Mouse (Mus musculus) MEL (cell line): Measurements from ENCODE around the gene Map7d1. TPM values are rescaled to one million over a fixed set of nuclear protein-coding genes. Genes with fewer than 3 reads are reported as not detected.
A peak's percentile ranks its signal among the peaks of the same experiment; 100 is the strongest.

ENCODE experiments used
- DNase-seq: peaks from one replicate; pipeline ENCODE4 v3.0.0; 2011; ENCODE audit warnings: low read depth, low spot score
- H3K27ac ChIP-seq: 2 replicates; pipeline ENCODE4 v1.5.1; 2012; ENCODE audit warnings: low read depth, mild to moderate bottlenecking, control low read depth, low read length, moderate library complexity; ENCODE audit not compliant: control insufficient read depth
- H3K27me3 ChIP-seq, 2 experiments: fragments of 150-350 bp in 1 of 2; sonication (generic) in 1 of 2; 2 replicates each; pipeline ENCODE4 v1.6.1; 2012; ENCODE audit warnings: low read length in 2 of 2, mild to moderate bottlenecking in 2 of 2, improper control_type of control experiment in 1 of 2, moderate library complexity in 1 of 2; ENCODE audit not compliant: insufficient read depth in 2 of 2, control insufficient read depth in 1 of 2
- H3K36me3 ChIP-seq, 2 experiments: 2 replicates each; pipeline ENCODE4 v1.6.1; 2012 to 2014; ENCODE audit warnings: low read length in 2 of 2, improper control_type of control experiment in 1 of 2, inconsistent platforms in 1 of 2, mild to moderate bottlenecking in 1 of 2; ENCODE audit not compliant: insufficient read depth in 2 of 2, control insufficient read depth in 1 of 2
- H3K4me1 ChIP-seq, 2 experiments: fragments of 150-350 bp in 1 of 2; sonication (generic) in 1 of 2; 2 replicates each; pipeline ENCODE4 v1.6.1; 2012; ENCODE audit warnings: low read length in 2 of 2, improper control_type of control experiment in 1 of 2, mild to moderate bottlenecking in 1 of 2; ENCODE audit not compliant: insufficient read depth in 2 of 2, control insufficient read depth in 1 of 2
- H3K4me3 ChIP-seq, 2 experiments: fragments of 150-350 bp in 1 of 2; sonication (generic) in 1 of 2; 2 replicates each; pipeline ENCODE4 v1.5.1; 2012; ENCODE audit warnings: low read depth in 2 of 2, low read length in 2 of 2, mild to moderate bottlenecking in 2 of 2, moderate library complexity in 2 of 2, control low read depth in 1 of 2, improper control_type of control experiment in 1 of 2; ENCODE audit not compliant: control insufficient read depth in 1 of 2, insufficient read depth in 1 of 2
- H3K79me2 ChIP-seq: 2 replicates; pipeline ENCODE4 v1.6.1; 2012; ENCODE audit warnings: mild to moderate bottlenecking, low read length, moderate library complexity; ENCODE audit not compliant: control insufficient read depth, poor library complexity, insufficient read depth
- H3K9ac ChIP-seq: 2 replicates; pipeline ENCODE4 v1.6.1; 2012; ENCODE audit warnings: low read depth, mild to moderate bottlenecking, control low read depth, low read length, moderate library complexity; ENCODE audit not compliant: control insufficient read depth, poor library complexity, severe bottlenecking
- H3K9me3 ChIP-seq: fragments of 150-350 bp; sonication (generic); replicated peaks from 2 replicates; pipeline ENCODE4 v1.6.1; 2012; ENCODE audit warnings: mild to moderate bottlenecking, low read length, improper control_type of control experiment, moderate library complexity; ENCODE audit not compliant: insufficient read depth
- CHD2 ChIP-seq: IDR thresholded peaks from 2 replicates; pipeline ENCODE4 v1.6.1; 2011; ENCODE audit warnings: low read length, improper control_type of control experiment
- E2F4 ChIP-seq: IDR thresholded peaks from 2 replicates; pipeline ENCODE4 v1.6.1; 2011; ENCODE audit warnings: low read depth, low read length, improper control_type of control experiment, borderline replicate concordance
- ELF1 ChIP-seq: IDR thresholded peaks from 2 replicates; pipeline ENCODE4 v1.6.1; 2014; ENCODE audit warnings: low read depth, mild to moderate bottlenecking, inconsistent platforms, low read length, improper control_type of control experiment, moderate library complexity
- EP300 ChIP-seq, 2 experiments: IDR thresholded peaks; 2 replicates each; pipeline ENCODE4 v1.6.1; 2011; ENCODE audit warnings: improper control_type of control experiment in 2 of 2, low read length in 2 of 2, low read depth in 1 of 2, mild to moderate bottlenecking in 1 of 2
- GABPA ChIP-seq: IDR thresholded peaks from 2 replicates; pipeline ENCODE4 v1.6.1; 2012; ENCODE audit warnings: low read depth, mild to moderate bottlenecking, inconsistent platforms, low read length, improper control_type of control experiment, moderate library complexity
- JUND ChIP-seq: IDR thresholded peaks from 2 replicates; pipeline ENCODE4 v1.6.1; 2011; ENCODE audit warnings: low read depth, mild to moderate bottlenecking, improper control_type of control experiment, low read length
- MAFK ChIP-seq: IDR thresholded peaks from 2 replicates; pipeline ENCODE4 v1.6.1; 2011; ENCODE audit warnings: low read depth, mild to moderate bottlenecking, low read length, improper control_type of control experiment, borderline replicate concordance
- MAX ChIP-seq: IDR thresholded peaks from 2 replicates; pipeline ENCODE4 v1.6.1; 2011; ENCODE audit warnings: low read length, improper control_type of control experiment
- MAZ ChIP-seq: IDR thresholded peaks from 2 replicates; pipeline ENCODE4 v1.6.1; 2012; ENCODE audit warnings: low read depth, mild to moderate bottlenecking, inconsistent platforms, low read length, improper control_type of control experiment
- MEF2A ChIP-seq: IDR thresholded peaks from 2 replicates; pipeline ENCODE4 v1.6.1; 2014; ENCODE audit warnings: low read depth, mild to moderate bottlenecking, inconsistent platforms, low read length, improper control_type of control experiment; ENCODE audit not compliant: poor library complexity, insufficient replicate concordance, severe bottlenecking; ENCODE audit errors: extremely low read depth
- MXI1 ChIP-seq: IDR thresholded peaks from 2 replicates; pipeline ENCODE4 v1.6.1; 2011; ENCODE audit warnings: mild to moderate bottlenecking, low read depth, low read length, improper control_type of control experiment
- MYB ChIP-seq: IDR thresholded peaks from 2 replicates; pipeline ENCODE4 v1.6.1; 2011; ENCODE audit warnings: mild to moderate bottlenecking, low read depth, low read length, improper control_type of control experiment
- MYC ChIP-seq: IDR thresholded peaks from 2 replicates; pipeline ENCODE4 v1.6.1; 2011; ENCODE audit warnings: low read depth, mild to moderate bottlenecking, low read length, improper control_type of control experiment, moderate library complexity
- NRF1 ChIP-seq: IDR thresholded peaks from 2 replicates; pipeline ENCODE4 v1.6.1; 2014; ENCODE audit warnings: low read depth, mild to moderate bottlenecking, inconsistent platforms, low read length, improper control_type of control experiment, moderate library complexity; ENCODE audit not compliant: poor library complexity, insufficient read depth, severe bottlenecking
- POLR2AphosphoS2 ChIP-seq: IDR thresholded peaks from 2 replicates; pipeline ENCODE4 v1.6.1; 2011; ENCODE audit warnings: low read length, improper control_type of control experiment
- POLR2AphosphoS5 ChIP-seq: IDR thresholded peaks from 2 replicates; pipeline ENCODE4 v1.6.1; 2012; ENCODE audit warnings: low read depth, borderline replicate concordance, mild to moderate bottlenecking, inconsistent platforms, low read length, moderate library complexity, mixed read lengths
- RAD21 ChIP-seq: IDR thresholded peaks from 2 replicates; pipeline ENCODE4 v1.6.1; 2011; ENCODE audit warnings: mild to moderate bottlenecking, low read depth, low read length, improper control_type of control experiment
- SIN3A ChIP-seq: IDR thresholded peaks from 2 replicates; pipeline ENCODE4 v1.6.1; 2012; ENCODE audit warnings: low read length, improper control_type of control experiment, inconsistent platforms
- SMC3 ChIP-seq: IDR thresholded peaks from 2 replicates; pipeline ENCODE4 v1.6.1; 2011; ENCODE audit warnings: low read depth, low read length, improper control_type of control experiment
- TAL1 ChIP-seq: IDR thresholded peaks from 2 replicates; pipeline ENCODE4 v1.6.1; 2012; ENCODE audit warnings: mild to moderate bottlenecking, inconsistent platforms, low read length, moderate library complexity, mixed read lengths
- TBP ChIP-seq: IDR thresholded peaks from 2 replicates; pipeline ENCODE4 v1.8.0; 2011; ENCODE audit warnings: low read depth, low read length, improper control_type of control experiment
- UBTF ChIP-seq: IDR thresholded peaks from 2 replicates; pipeline ENCODE4 v1.6.1; 2012; ENCODE audit warnings: low read depth, mild to moderate bottlenecking, inconsistent platforms, low read length, improper control_type of control experiment, moderate library complexity, borderline replicate concordance; ENCODE audit not compliant: insufficient read depth
- USF1 ChIP-seq: IDR thresholded peaks from 2 replicates; pipeline ENCODE4 v1.6.1; 2014; ENCODE audit warnings: low read depth, mild to moderate bottlenecking, inconsistent platforms, low read length, improper control_type of control experiment, moderate library complexity
- ZC3H11A ChIP-seq: IDR thresholded peaks from 2 replicates; pipeline ENCODE4 v1.6.1; 2012; ENCODE audit warnings: low read depth, mild to moderate bottlenecking, inconsistent platforms, low read length, improper control_type of control experiment
- ZNF384 ChIP-seq: IDR thresholded peaks from 2 replicates; pipeline ENCODE4 v1.6.1; 2012; ENCODE audit warnings: low read depth, mild to moderate bottlenecking, inconsistent platforms, low read length, improper control_type of control experiment
- polyA plus RNA-seq, 2 experiments: library from polyadenylated mRNA; stranded (reverse) in 1 of 2; unstranded in 1 of 2; fragments of >175 nt in 1 of 2; fragments of >200 nt in 1 of 2; gene quantifications; 2 replicates each; pipeline versions ENCODE4 v1.2.1 to v1.2.4; 2012; ENCODE audit warnings: low replicate concordance in 2 of 2, low read depth in 1 of 2; ENCODE audit not compliant: insufficient read length in 2 of 2, insufficient read depth in 1 of 2, missing spikeins in 1 of 2
- total RNA-seq: library from RNA; depleted of rRNA; stranded (reverse); fragments of 300-350 nt; gene quantifications from 2 replicates; pipeline ENCODE4 v1.2.3, GENCODE M21; 2012

Map7d1 gene
- total and polyA plus RNA-seq, 3 experiments: 15.4 to 58.2 TPM; not detected in 1

DNA sequence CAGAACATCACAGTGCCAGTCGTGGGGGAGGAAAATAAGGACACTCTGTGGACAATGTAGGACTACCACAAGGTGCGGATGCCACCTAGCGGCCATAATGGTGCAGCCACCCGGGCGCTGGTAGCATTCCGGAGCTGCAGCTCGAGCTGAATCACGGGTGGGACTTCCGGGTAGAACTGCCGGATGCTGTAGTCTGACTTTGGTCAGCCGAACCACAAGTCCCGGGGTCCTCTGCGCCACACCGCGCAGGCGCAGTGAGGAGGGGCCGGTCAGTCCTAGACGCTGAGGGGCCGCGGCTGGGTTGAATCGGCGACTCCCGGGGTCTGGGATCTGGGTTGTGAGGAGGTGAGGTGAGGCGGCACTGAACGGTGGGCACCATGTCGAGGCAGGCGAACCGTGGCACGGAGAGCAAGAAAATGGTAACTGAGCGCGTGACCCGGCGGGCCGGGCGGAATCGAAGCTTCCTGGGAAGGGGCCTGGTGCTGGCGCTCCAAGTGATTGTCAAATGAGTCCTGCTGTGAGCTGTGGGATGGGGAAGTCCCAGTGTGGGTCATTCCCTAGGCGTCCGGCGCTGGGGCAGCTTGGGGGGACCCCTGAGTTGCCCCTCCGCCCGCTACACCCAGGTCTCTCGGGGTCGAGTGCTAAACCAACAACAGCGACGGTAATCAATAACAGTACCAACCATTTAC is 6.1 kb upstream of the Map7d1 start, which contains the start of gene Trappc3 (continued):
- no peak for TF ChIP-seq UBTF
- TF ChIP-seq E2F4: no peak
- peak; percentile 99 for TF ChIP-seq ELF1
- TF ChIP-seq RAD21: no peak; the same call in none of the 2 replicates
- TF ChIP-seq MYC: peak; percentile 59; the same call in 1 of the 2 replicates
- TF ChIP-seq CHD2: no peak; the same call in 1 of the 2 replicates
- TF ChIP-seq SIN3A: peak; percentile 98
- TF ChIP-seq EP300 (IDR thresholded peaks at IDR 0.05; ENCODE audit: low read depth in 1 of 2, low read length in 2 of 2): no peak; a peak in 1 of 4 replicates
- peak; percentile 97 for TF ChIP-seq SMC3
- no peak for TF ChIP-seq MYB
- peak; percentile 91 for TF ChIP-seq MAZ
- TF ChIP-seq ZC3H11A: peak; percentile 92
- TF ChIP-seq MEF2A: no peak
- TF ChIP-seq ZNF384: peak; percentile 40
- TF ChIP-seq NRF1: peak; percentile 99
- no peak for TF ChIP-seq TAL1
- TF ChIP-seq USF1: peak; percentile 50
- TF ChIP-seq MAX: peak; percentile 55
- TF ChIP-seq MAFK: no peak

- H3K79me2 ChIP-seq: peaks cover 7% of the 10 kb centered on the region
- peak overlapping the region; percentile 2 for H3K27ac ChIP-seq
- H3K27me3 ChIP-seq: no peaks in the 10 kb centered on the region
- peaks cover 2 to 21% of the 10 kb centered on the region in 2 experiments; a peak in 3 of 4 replicates for H3K4me1 ChIP-seq
- peak overlapping the region; percentile 59 to 64 for H3K4me3 ChIP-seq
- no peak for DNase-seq
- H3K9me3 ChIP-seq: no peaks in the 10 kb centered on the region
- H3K36me3 ChIP-seq: peaks cover 0 to 11% of the 10 kb centered on the region in 2 experiments; a peak in 2 of 4 replicates
- H3K9ac ChIP-seq: peak overlapping the region; percentile 63
- no peak; the same call in 1 of the 2 replicates for TF ChIP-seq JUND
- no peak for TF ChIP-seq RAD21
- TF ChIP-seq POLR2AphosphoS5: no peak
- TF ChIP-seq GABPA: no peak
- no peak for TF ChIP-seq MXI1
- no peak for TF ChIP-seq POLR2AphosphoS2
- no peak for TF ChIP-seq USF1
- no peak for TF ChIP-seq MYB
- no peak for TF ChIP-seq SMC3
- TF ChIP-seq MAFK: no peak
- no peak for TF ChIP-seq EP300 (IDR thresholded peaks at IDR 0.05; ENCODE audit: low read depth in 1 of 2, low read length in 2 of 2)
- no peak for TF ChIP-seq MYC
- no peak for TF ChIP-seq TBP
- TF ChIP-seq, all 39 proteins: peak for 0
Observed at GRCm38 (mm10) chr4:126261675-126262074, 5.5 kb upstream of the Map7d1 start.
